Mouse (Mus musculus): Measurements from ENCODE around the gene Dnajc21. TPM values are rescaled to one million over a fixed set of nuclear protein-coding genes. Genes with fewer than 3 reads are reported as not detected.

Gene Dnajc21
- polyA plus RNA-seq, 1 experiment from 2014 or later = 14.0 TPM

GRCm38 (mm10) chr15:10485484-10486364 lies 15.4 kb upstream of the Dnajc21 start, which contains the start of the genes Brix1 and Rad1:
Gene Brix1 (minus strand): TSS chr15:10485947.
Gene Rad1 (plus strand): TSS chr15:10486018.
- H3K9me3 ChIP-seq (replicated peaks) = no peaks in the 10 kb centered on the region
- peak; percentile 99 for ATAC-seq
- peaks cover 25% of the 10 kb centered on the region for H3K4me1 ChIP-seq
- WGBS (ENCODE audit: insufficient replicate concordance) = under 1% methylated on average over 58 of the region's 58 CpGs
- peak within 1 kb of the TSS; percentile 78 for H3K27ac ChIP-seq
- H3K27me3 ChIP-seq (replicated peaks) = no peaks in the 10 kb centered on the region
- peaks cover 52% of the 10 kb centered on the region for H3K36me3 ChIP-seq
- H3K9ac ChIP-seq = peak within 1 kb of the TSS; percentile 90
- peak within 1 kb of the TSS; percentile 88 for H3K4me3 ChIP-seq
- H3K4me2 ChIP-seq = peak within 1 kb of the TSS; percentile 82

- Histone ChIP-seq H3K36me3 (peaks cover 15% of the 10 kb centered on the region), H3K4me3 (peak overlapping the region; percentile 86), H3K27me3 (replicated peaks) (no peaks in the 10 kb centered on the region), H3K9me3 (replicated peaks) (no peaks in the 10 kb centered on the region), H3K9ac (peak overlapping the region; percentile 90), H3K4me1 (peaks cover 30% of the 10 kb centered on the region), H3K27ac (peak overlapping the region; percentile 48; the same call in 1 of the 2 replicates), H3K4me2 (peak overlapping the region; percentile 99)
- 40% methylated on average over 3 of the region's 3 CpGs for WGBS (ENCODE audit: insufficient replicate concordance)
- no peak for ATAC-seq
Observed at GRCm38 (mm10) chr15:10470941-10471340, 625 bp upstream of the Dnajc21 start.

DNA sequence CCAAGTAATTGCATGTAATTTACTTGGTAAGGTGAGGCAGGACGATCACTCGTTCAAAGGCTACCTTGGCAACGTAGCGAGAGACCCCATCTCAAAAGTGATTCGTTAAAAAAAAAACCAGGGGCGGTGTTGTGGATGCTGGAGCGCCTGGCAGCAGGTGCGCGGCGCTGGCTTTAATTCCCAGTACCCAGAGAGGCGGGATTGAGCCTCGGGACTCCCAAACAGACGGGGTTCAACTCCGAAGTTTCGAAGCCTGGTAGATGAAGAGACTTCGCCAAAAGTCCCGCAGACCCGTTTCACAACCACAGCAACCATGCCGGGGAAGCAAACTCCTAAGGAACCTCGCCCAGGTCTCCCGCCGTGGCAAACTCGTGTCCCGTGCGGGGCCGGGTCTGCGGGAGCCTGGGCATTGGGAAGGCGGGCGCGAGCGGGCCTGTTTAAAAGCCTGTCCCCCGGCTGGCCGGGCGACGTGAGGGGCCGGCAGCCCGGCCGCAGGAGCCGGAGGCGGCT lies 620 bp downstream of the Dnajc21 start:
- no peak for ATAC-seq
- under 1% methylated on average over 40 of the region's 40 CpGs for WGBS (ENCODE audit: insufficient replicate concordance)
- Histone ChIP-seq H3K4me1 (peaks cover 32% of the 10 kb centered on the region), H3K4me3 (peak overlapping the region; percentile 86), H3K27ac (peak overlapping the region; percentile 80), H3K36me3 (0 out of 2 replicates have a peak, but pooled peaks cover 4% of the 10 kb centered on the region), H3K4me2 (peak overlapping the region; percentile 99), H3K27me3 (replicated peaks) (no peaks in the 10 kb centered on the region), H3K9ac (peak overlapping the region; percentile 90), H3K9me3 (replicated peaks) (no peaks in the 10 kb centered on the region)

GRCm38 (mm10) chr15:10468761-10469160 lies 1.6 kb downstream of the Dnajc21 start:
- Histone ChIP-seq H3K36me3 (no peaks in the 10 kb centered on the region), H3K9me3 (replicated peaks) (no peaks in the 10 kb centered on the region), H3K4me3 (0 out of 2 replicates have a peak overlapping the region, but pooled peaks have one; percentile 86), H3K27me3 (replicated peaks) (no peaks in the 10 kb centered on the region), H3K4me2 (peak overlapping the region; percentile 99), H3K4me1 (peaks cover 36% of the 10 kb centered on the region), H3K9ac (no peak overlapping the region), H3K27ac (no peak overlapping the region)
- ATAC-seq = no peak
- 61% methylated on average over 3 of the region's 3 CpGs for WGBS (ENCODE audit: insufficient replicate concordance)

DNA sequence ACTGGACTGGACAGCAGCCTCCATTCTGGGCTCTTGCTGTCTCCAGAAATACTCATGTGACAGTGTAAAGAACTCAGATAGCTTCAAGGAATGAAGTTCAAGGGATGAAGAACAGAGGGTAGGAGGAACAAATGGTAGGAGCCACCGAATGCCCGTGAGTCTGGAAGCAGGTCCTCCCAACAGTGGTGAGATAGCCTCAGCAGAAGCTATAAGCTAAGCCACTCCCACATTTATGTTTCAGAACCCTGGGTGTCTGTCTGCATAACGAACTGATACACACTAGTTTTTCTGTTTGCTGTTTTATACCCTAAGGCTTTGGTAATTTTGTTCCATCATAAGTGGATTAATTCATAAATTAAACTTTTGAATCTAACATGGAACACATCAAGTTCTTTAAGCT lies 5.6 kb downstream of the Dnajc21 start:
- Histone ChIP-seq H3K4me2 (no peak overlapping the region), H3K9ac (no peak overlapping the region), H3K36me3 (peaks cover 27% of the 10 kb centered on the region), H3K4me3 (no peak overlapping the region), H3K27ac (no peak overlapping the region), H3K9me3 (replicated peaks) (no peaks in the 10 kb centered on the region), H3K4me1 (peaks cover 28% of the 10 kb centered on the region), H3K27me3 (replicated peaks) (no peaks in the 10 kb centered on the region)
- WGBS (ENCODE audit: insufficient replicate concordance) = 51% methylated on average over 3 of the region's 3 CpGs
- ATAC-seq = no peak

DNA sequence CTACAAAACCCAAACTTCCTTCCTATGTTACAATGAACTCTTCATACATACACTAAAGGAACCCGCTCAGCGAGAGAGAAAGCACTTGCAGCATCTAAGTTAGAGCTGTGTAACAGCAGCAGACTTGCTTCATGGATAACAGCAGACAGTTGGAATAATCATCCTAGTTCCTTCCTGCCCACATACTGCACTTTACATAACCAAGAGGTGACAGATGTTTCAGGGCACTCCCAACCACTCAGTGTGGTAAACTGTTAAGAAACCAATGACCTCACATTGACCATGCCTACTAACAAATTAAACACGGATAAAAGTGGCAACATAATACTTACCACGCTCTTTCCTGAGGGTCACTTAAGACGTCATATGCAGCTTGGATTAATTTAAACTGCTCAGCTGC lies 6.8 kb downstream of the Dnajc21 start:
- WGBS (ENCODE audit: insufficient replicate concordance) = 68% methylated on average over 5 of the region's 5 CpGs
- Histone ChIP-seq H3K4me2 (no peak overlapping the region), H3K4me3 (no peak overlapping the region), H3K9ac (no peak overlapping the region), H3K36me3 (peaks cover 36% of the 10 kb centered on the region), H3K4me1 (peaks cover 17% of the 10 kb centered on the region), H3K9me3 (replicated peaks) (no peaks in the 10 kb centered on the region), H3K27ac (no peak overlapping the region), H3K27me3 (replicated peaks) (no peaks in the 10 kb centered on the region)
- ATAC-seq = no peak

- WGBS (ENCODE audit: insufficient replicate concordance) = 75% methylated on average over 12 of the region's 12 CpGs
- no peak overlapping the region for H3K4me2 ChIP-seq
- H3K27me3 ChIP-seq (replicated peaks) = no peaks in the 10 kb centered on the region
- no peak overlapping the region for H3K9ac ChIP-seq
- H3K9me3 ChIP-seq (replicated peaks) = no peaks in the 10 kb centered on the region
- no peak for ATAC-seq
- no peak overlapping the region for H3K27ac ChIP-seq
- H3K36me3 ChIP-seq = peaks cover 56% of the 10 kb centered on the region
- peaks cover 6% of the 10 kb centered on the region; the same call in 1 of the 2 replicates for H3K4me1 ChIP-seq
- H3K4me3 ChIP-seq = no peak overlapping the region
Observed at GRCm38 (mm10) chr15:10460986-10461385, 9.3 kb downstream of the Dnajc21 start.

DNA sequence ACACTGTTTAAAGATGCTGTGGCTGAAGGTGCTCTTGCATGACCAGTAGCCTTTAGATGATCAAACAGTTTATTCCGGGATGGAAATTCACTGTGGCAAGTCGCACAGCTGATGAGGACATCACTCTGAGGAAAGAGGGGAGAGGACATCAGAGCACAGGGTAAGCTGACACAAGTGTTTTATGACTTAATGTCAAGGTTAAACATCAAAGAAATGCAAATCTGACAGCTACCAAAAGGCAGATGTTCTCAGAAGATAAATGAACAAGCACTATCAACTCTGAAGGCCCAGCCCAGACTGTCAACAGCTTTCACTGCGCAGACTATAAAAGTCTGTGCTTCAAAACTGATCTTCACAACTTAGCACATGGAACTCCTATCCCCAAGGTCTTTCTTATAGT lies 23.2 kb downstream of the Dnajc21 start:
- Histone ChIP-seq H3K4me3 (no peak overlapping the region), H3K27ac (no peak overlapping the region), H3K4me1 (peaks cover 4% of the 10 kb centered on the region; the same call in 1 of the 2 replicates), H3K4me2 (no peak overlapping the region), H3K36me3 (peaks cover 67% of the 10 kb centered on the region), H3K9me3 (replicated peaks) (no peaks in the 10 kb centered on the region), H3K9ac (no peak overlapping the region), H3K27me3 (replicated peaks) (no peaks in the 10 kb centered on the region)
- no peak for ATAC-seq
- 84% methylated on average over 3 of the region's 3 CpGs for WGBS (ENCODE audit: insufficient replicate concordance)

- no peaks in the 10 kb centered on the region for H3K9me3 ChIP-seq (replicated peaks)
- no peak overlapping the region for H3K4me2 ChIP-seq
- no peak overlapping the region for H3K4me3 ChIP-seq
- no peak overlapping the region for H3K27ac ChIP-seq
- no peak overlapping the region for H3K9ac ChIP-seq
- no peaks in the 10 kb centered on the region for H3K27me3 ChIP-seq (replicated peaks)
- peaks cover 35% of the 10 kb centered on the region for H3K36me3 ChIP-seq
- WGBS (ENCODE audit: insufficient replicate concordance) = 85% methylated on average over 1 of the region's 1 CpGs
- H3K4me1 ChIP-seq = peaks cover 1% of the 10 kb centered on the region; the same call in 1 of the 2 replicates
- ATAC-seq = no peak
Observed at GRCm38 (mm10) chr15:10442275-10442674, 28.0 kb downstream of the Dnajc21 start.

DNA sequence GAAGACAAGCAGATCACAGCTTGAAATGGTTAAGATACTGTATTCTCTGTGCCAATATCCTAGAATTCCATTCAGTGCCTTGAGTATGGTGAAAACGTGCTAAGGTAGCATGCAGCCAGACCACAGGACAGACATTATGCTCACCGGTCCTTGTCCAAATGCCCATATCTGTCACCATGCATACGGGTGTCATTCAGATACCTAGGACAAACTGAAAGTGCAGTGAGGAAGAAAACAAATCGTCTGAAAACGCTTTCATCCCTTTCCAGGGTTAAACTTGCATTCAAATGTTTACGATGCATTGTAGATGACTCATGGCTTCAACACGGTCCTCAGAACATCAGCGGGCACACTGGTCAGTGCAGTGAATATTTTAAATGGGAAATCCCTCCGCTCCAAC lies 28.8 kb downstream of the Dnajc21 start:
- H3K36me3 ChIP-seq = peaks cover 31% of the 10 kb centered on the region
- no peaks in the 10 kb centered on the region for H3K9me3 ChIP-seq (replicated peaks)
- no peak overlapping the region for H3K4me3 ChIP-seq
- no peak for ATAC-seq
- H3K4me2 ChIP-seq = no peak overlapping the region
- no peaks in the 10 kb centered on the region for H3K4me1 ChIP-seq
- no peak overlapping the region for H3K27ac ChIP-seq
- WGBS (ENCODE audit: insufficient replicate concordance) = 79% methylated on average over 9 of the region's 9 CpGs
- no peaks in the 10 kb centered on the region for H3K27me3 ChIP-seq (replicated peaks)
- no peak overlapping the region for H3K9ac ChIP-seq

- Histone ChIP-seq H3K36me3 (peaks cover 20% of the 10 kb centered on the region), H3K9me3 (replicated peaks) (no peaks in the 10 kb centered on the region), H3K27me3 (replicated peaks) (no peaks in the 10 kb centered on the region), H3K4me3 (no peak overlapping the region), H3K27ac (no peak overlapping the region), H3K4me2 (no peak overlapping the region), H3K4me1 (no peaks in the 10 kb centered on the region), H3K9ac (no peak overlapping the region)
- WGBS (ENCODE audit: insufficient replicate concordance) = 72% methylated on average over 6 of the region's 6 CpGs
- no peak for ATAC-seq
Observed at GRCm38 (mm10) chr15:10439963-10440362, 30.4 kb downstream of the Dnajc21 start.

- no peak for ATAC-seq
- 64% methylated on average over 1 of the region's 1 CpGs for WGBS (ENCODE audit: insufficient replicate concordance)
Observed at GRCm38 (mm10) chr15:10436893-10437292, 33.4 kb downstream of the Dnajc21 start.

More at GRCm38 (mm10) chr15:10436893-10437292, 33.4 kb downstream of the Dnajc21 start:
- no peak overlapping the region for H3K4me3 ChIP-seq
- no peaks in the 10 kb centered on the region for H3K27me3 ChIP-seq (replicated peaks)
- H3K36me3 ChIP-seq = peaks cover 5% of the 10 kb centered on the region
- no peak overlapping the region for H3K4me2 ChIP-seq
- no peak overlapping the region for H3K27ac ChIP-seq
- no peak overlapping the region for H3K9ac ChIP-seq
- no peaks in the 10 kb centered on the region for H3K9me3 ChIP-seq (replicated peaks)
- no peaks in the 10 kb centered on the region for H3K4me1 ChIP-seq
